Mouse (Mus musculus): ENCODE data around the gene Zscan18. TPM values are rescaled to one million over a fixed set of nuclear protein-coding genes. Genes with fewer than 3 reads are reported as not detected.

Gene Zscan18
- total RNA-seq, 2 experiments from 2014 or later: 20.0 to 22.3 TPM

- Histone ChIP-seq H3K27ac (no peak overlapping the region), H3K4me3 (no peak overlapping the region)
- DNase-seq (ENCODE audit: extremely low spot score in 1 of 2, low spot score in 2 of 2): peak in 1 of 2 experiments; percentile 8
- intact Hi-C loops (cut with DNase I): no loop called here
- no peak for TF ChIP-seq CTCF (IDR thresholded peaks at IDR 0.05)
Measured at GRCm38 (mm10) chr7:12788025-12788424, 15.4 kb downstream of the Zscan18 start.

GRCm38 (mm10) chr7:12787333-12787732 is 16.1 kb downstream of the Zscan18 start:
- intact Hi-C loops (cut with DNase I): no loop called here
- Histone ChIP-seq H3K27ac (no peak overlapping the region), H3K4me3 (no peak overlapping the region)
- TF ChIP-seq CTCF (IDR thresholded peaks at IDR 0.05): no peak
- no peak for DNase-seq (ENCODE audit: extremely low spot score in 1 of 2, low spot score in 2 of 2)

- peak overlapping the region; percentile 81 for H3K4me3 ChIP-seq
- DNase-seq (ENCODE audit: extremely low spot score in 1 of 2, low spot score in 2 of 2): peak; percentile 86 to 89
- H3K27ac ChIP-seq: peak overlapping the region; percentile 62
- TF ChIP-seq CTCF (IDR thresholded peaks at IDR 0.05): no peak
- intact Hi-C loops (cut with DNase I): loop anchor here (2.0 to 5.0 kb wide), 2 partner anchors 23 to 102 kb away; partner anchors contain the start of genes Zfp128 and Zscan18
Measured at GRCm38 (mm10) chr7:12780151-12780830, 23.1 kb downstream of the Zscan18 start.

- no peak for DNase-seq (ENCODE audit: extremely low spot score in 1 of 2, low spot score in 2 of 2)
- no peak for TF ChIP-seq CTCF (IDR thresholded peaks at IDR 0.05)
- intact Hi-C loops (cut with DNase I): loop anchor here (2.0 to 10.0 kb wide), 4 partner anchors 23 to 355 kb away; partner anchors contain the start of genes Zfp110, Zfp128, Zfp551 and Zscan18
- H3K27ac ChIP-seq: no peak overlapping the region
- H3K4me3 ChIP-seq: peak overlapping the region; percentile 81
Measured at GRCm38 (mm10) chr7:12779782-12780150, 23.7 kb downstream of the Zscan18 start.

GRCm38 (mm10) chr7:12779141-12779540 is 24.3 kb downstream of the Zscan18 start:
- no peak for DNase-seq (ENCODE audit: extremely low spot score in 1 of 2, low spot score in 2 of 2)
- no peak for TF ChIP-seq CTCF (IDR thresholded peaks at IDR 0.05)
- intact Hi-C loops (cut with DNase I): loop anchor here (5.0 to 10.0 kb wide), 2 partner anchors 53 to 354 kb away; partner anchors contain the start of genes Zfp110 and Zfp551
- no peak overlapping the region for H3K27ac ChIP-seq
- H3K4me3 ChIP-seq: peak overlapping the region; percentile 5; the same call in 1 of the 2 replicates

- H3K4me3 ChIP-seq: no peak overlapping the region
- intact Hi-C loops (cut with DNase I): loop anchor here (5.0 to 10.0 kb wide), 2 partner anchors 58 to 350 kb away; partner anchors contain the start of genes Zfp110 and Zfp551
- TF ChIP-seq CTCF (IDR thresholded peaks at IDR 0.05): no peak
- DNase-seq (ENCODE audit: extremely low spot score in 1 of 2, low spot score in 2 of 2): peak; percentile 27 to 37
- H3K27ac ChIP-seq: no peak overlapping the region
Measured at GRCm38 (mm10) chr7:12774606-12775005, 28.8 kb downstream of the Zscan18 start.

- no peak overlapping the region for H3K27ac ChIP-seq
- intact Hi-C loops (cut with DNase I): loop anchor here (10.0 kb wide), 1 partner anchor 349 kb away; the partner anchor contains the start of gene Zfp551
- no peak for DNase-seq (ENCODE audit: extremely low spot score in 1 of 2, low spot score in 2 of 2)
Measured at GRCm38 (mm10) chr7:12774111-12774510, 29.3 kb downstream of the Zscan18 start.

GRCm38 (mm10) chr7:12749431-12750198 is 53.8 kb downstream of the Zscan18 start:
- Histone ChIP-seq H3K4me3 (no peak overlapping the region), H3K27ac (no peak overlapping the region)
- TF ChIP-seq CTCF (IDR thresholded peaks at IDR 0.05): no peak
- DNase-seq (ENCODE audit: extremely low spot score in 1 of 2, low spot score in 2 of 2): no peak
- intact Hi-C loops (cut with DNase I): no loop called here

More at GRCm38 (mm10) chr7:12774111-12774510, 29.3 kb downstream of the Zscan18 start:
- no peak overlapping the region for H3K4me3 ChIP-seq
- no peak for TF ChIP-seq CTCF (IDR thresholded peaks at IDR 0.05)

GRCm38 (mm10) chr7:12734904-12735303 is 68.5 kb downstream of the Zscan18 start, which contains the start of gene Vmn2r56:
Gene Vmn2r56, minus strand, starts transcription at chr7:12735004.
- no peak for TF ChIP-seq CTCF (IDR thresholded peaks at IDR 0.05)
- Histone ChIP-seq H3K4me3 (no peak within 1 kb of the TSS), H3K27ac (no peak within 1 kb of the TSS)
- DNase-seq (ENCODE audit: extremely low spot score in 1 of 2, low spot score in 2 of 2): no peak
- intact Hi-C loops (cut with DNase I): no loop called here

Other genes starting within 250 kb of the Zscan18 start
- under 1 TPM; 0.05 TPM for gene Vmn2r53, start 194.8 kb downstream of the Zscan18 start, total RNA-seq (2021)
- not detected for gene Vmn2r54, start 163.3 kb downstream of the Zscan18 start, total RNA-seq (2021)
- gene Vmn2r55, start 118.6 kb downstream of the Zscan18 start, total RNA-seq (2021): not detected
- gene Vmn2r56, start 68.6 kb downstream of the Zscan18 start, total RNA-seq (2021): under 1 TPM in 1 of 2 experiments, not detected in 1; 0.07 TPM
- gene Zfp329, start 15.2 kb upstream of the Zscan18 start, total RNA-seq (2021): 10 to 100 TPM; 22.9 to 24.6 TPM
- gene Zfp110, start 31.1 kb upstream of the Zscan18 start, total RNA-seq (2021): 10 to 100 TPM; 12.5 to 13.5 TPM
- 1 to 10 TPM; 8.0 to 8.2 TPM for gene Zfp128, start 77.5 kb upstream of the Zscan18 start, total RNA-seq (2021)
- gene Zscan22, start 94.2 kb upstream of the Zscan18 start, total RNA-seq (2021): 10 to 100 TPM; 16.2 to 17.0 TPM
- gene Rps5, start 118.7 kb upstream of the Zscan18 start, total RNA-seq (2021): 100 to 1,000 TPM; 374 to 377 TPM
- 1 to 10 TPM; 1.1 to 1.2 TPM for gene Rnf225, start 123.8 kb upstream of the Zscan18 start, total RNA-seq (2021)
- gene Zfp324, start 162.2 kb upstream of the Zscan18 start, total RNA-seq (2021): 10 to 100 TPM; 11.0 TPM
- 1 to 10 TPM; 7.9 to 9.0 TPM for gene Zfp446, start 174.2 kb upstream of the Zscan18 start, total RNA-seq (2021)
- gene Slc27a5, start 194.6 kb upstream of the Zscan18 start, total RNA-seq (2021): under 1 TPM in 1 of 2 experiments, not detected in 1; 0.44 TPM
- gene Trim28, start 195.5 kb upstream of the Zscan18 start, total RNA-seq (2021): 100 to 1,000 TPM; 220 to 221 TPM
- gene Zbtb45, start 206.4 kb upstream of the Zscan18 start, total RNA-seq (2021): 10 to 100 TPM; 34.0 to 35.8 TPM
- 100 to 1,000 TPM; 134 to 150 TPM for gene Chmp2a, start 231.2 kb upstream of the Zscan18 start, total RNA-seq (2021)
- 100 to 1,000 TPM; 220 to 227 TPM for gene Ube2m, start 234.6 kb upstream of the Zscan18 start, total RNA-seq (2021)